Mouse (Mus musculus) testis, postnatal 10 days (tissue): ENCODE results near the gene Gucd1.
"Not testable (repeated sequence)": the region's sequence is repeated elsewhere in the genome, so short reads cannot be mapped to it uniquely, and the experiment has no call there.

Experiments used
- DNase-seq: peaks from one replicate; pipeline ENCODE4 v3.0.0; 2021; ENCODE audit warnings: low spot score

Gucd1 gene

GRCm38 (mm10) chr10:75503692-75504091 lies 14.1 kb downstream of the Gucd1 start:
- no peak for DNase-seq

GRCm38 (mm10) chr10:75501641-75502040 lies 16.1 kb downstream of the Gucd1 start:
- DNase-seq = no peak

GRCm38 (mm10) chr10:75500345-75500744 lies 17.4 kb downstream of the Gucd1 start:
- no peak for DNase-seq

GRCm38 (mm10) chr10:75499791-75500190 lies 18.0 kb downstream of the Gucd1 start:
- DNase-seq = no peak

DNA sequence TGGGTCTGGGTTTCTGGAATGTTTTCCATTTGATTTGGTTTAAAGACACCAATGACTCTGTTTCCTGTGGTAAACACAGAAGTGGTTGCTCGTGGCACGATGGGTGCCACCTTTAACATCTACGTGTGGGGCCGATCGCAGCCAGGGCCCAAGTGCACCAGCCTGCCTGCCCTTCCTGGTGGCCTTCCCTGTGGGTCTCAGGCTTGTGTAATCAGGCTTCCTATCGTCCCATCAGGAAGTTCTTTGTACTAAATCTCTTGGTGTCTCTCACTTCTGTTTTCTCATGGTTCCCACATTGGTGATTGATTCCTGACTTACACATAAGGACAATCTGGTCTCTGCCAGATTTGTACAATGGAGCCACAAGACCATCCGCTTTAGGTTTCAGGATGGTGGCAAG lies 18.6 kb downstream of the Gucd1 start:
- DNase-seq = not testable (repeated sequence)

DNA sequence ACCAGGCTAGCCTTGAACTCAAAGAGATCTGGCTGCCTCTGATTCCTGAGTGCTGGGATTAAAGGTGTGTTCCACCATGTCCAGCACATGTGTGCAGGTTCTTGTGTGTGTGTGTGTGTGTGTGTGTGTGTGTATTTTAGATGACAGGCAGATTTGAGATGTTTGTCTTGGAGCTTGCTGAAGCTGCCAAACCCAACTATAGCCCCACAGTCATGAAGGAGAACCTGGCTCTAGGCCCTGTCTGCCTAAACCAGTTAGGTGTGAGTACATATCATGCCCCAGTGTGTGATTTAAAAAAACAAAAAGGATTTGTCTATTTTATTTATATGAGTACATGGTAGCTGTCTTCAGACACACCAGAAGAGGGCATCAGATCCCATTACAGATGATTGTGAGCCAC lies 21.9 kb downstream of the Gucd1 start:
- no peak for DNase-seq

DNA sequence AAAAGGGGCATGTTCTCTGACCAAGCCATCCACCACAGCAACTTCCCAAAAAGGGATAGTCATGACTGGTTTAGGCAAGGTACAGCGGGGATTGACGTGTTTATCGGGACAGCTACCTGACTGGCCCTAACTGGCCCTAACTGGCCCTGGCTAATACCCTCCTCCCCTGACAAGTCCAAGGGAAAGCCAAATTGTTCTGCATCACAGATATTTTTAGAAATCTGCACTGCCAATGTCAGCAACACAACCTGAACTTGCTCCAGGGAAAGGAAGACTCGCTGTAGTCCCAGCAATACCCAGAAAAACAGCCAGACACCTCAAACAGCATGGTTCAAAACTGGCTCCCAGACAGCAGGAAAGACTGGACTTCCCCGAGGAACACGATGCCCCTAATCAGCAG lies 22.5 kb downstream of the Gucd1 start:
- DNase-seq = no peak

DNA sequence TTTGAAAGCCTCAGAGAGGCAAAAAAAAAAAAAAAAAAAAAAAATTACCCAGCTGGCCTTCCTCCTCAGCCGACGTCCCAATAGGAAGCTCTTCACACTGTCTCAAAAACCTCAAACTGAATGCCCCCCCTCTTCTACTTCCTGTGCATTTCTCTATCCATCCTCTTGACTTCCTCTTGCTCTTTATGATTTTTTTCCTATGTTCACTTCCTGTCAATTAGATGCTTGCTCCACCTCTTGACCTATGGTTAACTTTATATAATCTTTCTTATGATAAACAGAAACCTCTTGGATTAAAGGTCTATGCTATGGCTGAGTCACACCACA lies 25.9 kb downstream of the Gucd1 start:
- no peak for DNase-seq

- no peak for DNase-seq
Measured at GRCm38 (mm10) chr10:75491234-75491935, 26.4 kb downstream of the Gucd1 start.

- DNase-seq = no peak
Measured at GRCm38 (mm10) chr10:75490731-75491130, 27.0 kb downstream of the Gucd1 start.

GRCm38 (mm10) chr10:75489522-75489921 lies 28.2 kb downstream of the Gucd1 start:
- DNase-seq = no peak

DNA sequence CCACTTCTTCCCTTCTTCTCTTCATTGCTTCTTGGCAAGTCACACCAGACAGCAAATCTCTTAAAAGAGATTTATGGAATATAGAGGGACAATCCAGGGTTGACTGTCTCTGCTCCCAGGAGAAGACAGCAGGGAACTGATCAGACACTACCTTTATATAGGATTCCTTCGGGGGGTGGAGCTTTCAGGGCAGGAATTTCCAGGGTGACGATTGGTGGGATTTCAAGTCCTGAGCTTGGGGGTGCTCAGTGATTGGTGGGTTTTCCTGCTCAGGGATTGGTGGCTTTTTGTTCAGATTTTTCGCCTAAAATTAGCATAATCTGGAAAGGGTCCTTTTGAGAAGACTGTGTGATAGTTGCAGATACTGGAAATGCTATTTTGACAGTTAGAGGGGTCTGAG lies 30.6 kb downstream of the Gucd1 start:
- no peak for DNase-seq

DNA sequence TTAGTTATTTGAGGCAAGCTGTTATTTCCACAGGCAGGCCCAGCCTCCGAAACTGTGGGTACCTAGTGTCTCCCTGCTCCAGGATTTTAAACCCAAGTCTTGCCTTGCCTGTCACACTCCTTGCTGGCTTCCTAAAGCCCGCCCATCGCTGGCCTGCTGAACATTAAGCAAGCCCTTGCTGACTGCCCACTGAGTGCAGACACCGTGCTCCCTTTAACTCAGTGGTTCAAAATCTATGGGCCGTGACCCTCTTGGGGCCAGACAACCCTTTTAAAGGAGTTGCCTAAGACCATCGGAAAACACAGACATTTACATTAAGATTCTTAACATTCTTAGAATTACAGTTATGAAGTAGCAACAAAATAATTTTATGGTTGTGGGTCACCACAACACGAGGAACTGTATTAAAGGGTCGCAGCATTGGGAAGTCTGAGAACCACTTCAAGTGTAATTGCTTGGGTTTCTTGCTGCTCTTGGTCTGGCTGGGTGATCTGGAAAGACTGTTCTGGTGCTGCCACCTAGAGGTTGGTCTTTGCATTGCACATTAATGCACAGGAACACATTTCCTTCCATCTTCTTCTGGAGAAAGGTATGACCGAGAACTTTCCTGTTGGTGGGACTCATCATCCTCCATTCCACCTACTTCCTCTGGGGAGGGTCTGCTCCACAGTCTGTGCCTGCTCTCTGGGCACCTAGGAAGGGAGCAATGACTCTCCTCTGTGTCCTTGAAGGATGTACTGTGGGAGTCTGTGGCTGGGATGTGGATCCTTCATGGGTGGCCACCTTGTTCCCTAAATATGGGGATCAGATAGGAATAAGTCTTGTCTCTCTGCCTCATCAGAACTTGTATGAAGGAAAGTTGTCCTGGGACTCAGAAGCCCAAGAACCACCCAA lies 31.4 kb downstream of the Gucd1 start:
- DNase-seq = peak; percentile 89

DNA sequence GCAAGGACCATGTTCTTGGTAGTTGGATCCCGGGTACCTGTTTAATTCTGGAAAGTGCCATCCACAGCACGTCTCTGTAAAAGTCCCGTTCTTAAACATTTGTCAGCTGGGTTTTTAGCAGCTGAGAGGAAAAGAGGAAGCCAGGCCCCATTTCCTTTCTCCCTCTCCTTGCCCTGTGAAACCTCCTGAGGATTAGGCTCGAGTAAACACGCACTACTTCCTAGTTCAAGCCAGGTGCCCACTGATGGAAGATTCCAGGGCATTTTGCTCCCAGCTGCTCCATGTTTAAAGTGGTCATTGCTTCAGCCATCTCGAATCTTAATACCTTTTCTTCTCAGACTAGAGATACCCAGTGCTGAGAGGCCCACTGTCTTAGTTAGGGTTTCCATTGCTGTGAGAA lies 33.0 kb downstream of the Gucd1 start:
- no peak for DNase-seq

GRCm38 (mm10) chr10:75484066-75484465 lies 33.7 kb downstream of the Gucd1 start:
- no peak for DNase-seq

DNA sequence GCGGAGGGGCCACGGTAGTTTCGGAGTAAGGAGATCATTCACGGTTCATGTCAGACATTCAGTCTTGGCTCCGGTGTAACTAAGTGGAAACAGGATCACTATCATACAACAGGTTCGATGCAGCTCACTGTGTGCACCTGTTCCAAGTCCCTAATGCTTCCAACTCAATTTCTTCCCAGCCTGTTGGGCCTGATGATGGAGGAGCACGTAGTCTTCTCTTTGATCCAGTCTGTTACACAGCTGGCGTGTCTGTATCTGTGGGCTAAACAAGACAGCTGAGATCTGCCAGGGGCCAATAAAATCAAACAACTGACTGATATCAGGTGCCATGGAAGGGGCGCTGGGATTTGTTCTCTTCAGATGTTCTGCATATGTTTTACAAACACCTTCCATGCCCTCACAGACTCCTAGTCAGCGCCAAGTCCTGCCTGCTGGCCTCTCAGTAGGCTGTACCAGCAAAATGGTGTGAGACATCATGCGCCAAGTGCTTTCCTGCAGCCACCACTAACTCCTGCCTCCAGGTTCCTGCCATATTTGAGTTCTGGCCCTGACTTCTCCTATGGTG lies 34.8 kb downstream of the Gucd1 start:
- no peak for DNase-seq

GRCm38 (mm10) chr10:75482271-75482670 lies 35.5 kb downstream of the Gucd1 start:
- no peak for DNase-seq

DNA sequence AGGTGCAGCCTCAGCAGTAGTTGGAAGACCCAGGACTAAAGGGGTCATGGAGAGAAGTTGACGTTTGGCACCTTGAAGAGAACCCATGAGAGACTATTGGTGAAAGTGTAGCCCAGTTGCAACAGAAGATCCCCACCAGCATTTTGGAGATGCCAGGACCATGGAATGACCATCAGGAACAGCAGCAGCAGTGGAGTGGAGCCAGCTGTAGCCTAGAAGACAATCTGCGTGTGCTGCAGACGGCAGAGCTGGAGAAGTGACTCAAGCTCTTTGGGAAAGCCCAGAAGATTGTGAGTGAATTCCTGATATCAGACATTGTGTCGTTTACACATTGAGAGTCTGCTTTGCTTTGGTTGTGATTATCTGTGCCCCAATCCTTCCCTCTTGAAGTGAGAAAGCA lies 36.1 kb downstream of the Gucd1 start:
- no peak for DNase-seq

DNA sequence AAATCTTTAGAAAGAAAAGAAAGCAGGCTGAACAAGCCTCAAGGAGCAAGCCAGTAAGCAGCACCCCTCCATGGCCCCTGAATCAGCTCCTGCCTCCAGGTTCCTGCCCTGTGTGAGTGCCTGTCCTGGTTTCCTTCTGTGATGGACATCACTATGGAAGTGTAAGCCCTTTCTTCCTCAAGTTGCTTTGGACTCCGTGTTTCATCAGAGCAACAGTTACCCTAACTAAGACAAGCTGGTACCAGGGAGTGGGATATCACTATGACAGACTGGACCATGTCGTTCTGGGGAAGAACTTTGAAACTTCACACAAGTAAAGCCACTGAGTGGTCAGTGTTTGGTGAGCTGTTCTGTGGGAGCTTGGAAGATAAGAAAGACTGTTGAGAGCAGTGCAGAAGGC lies 37.8 kb downstream of the Gucd1 start:
- DNase-seq = no peak

DNA sequence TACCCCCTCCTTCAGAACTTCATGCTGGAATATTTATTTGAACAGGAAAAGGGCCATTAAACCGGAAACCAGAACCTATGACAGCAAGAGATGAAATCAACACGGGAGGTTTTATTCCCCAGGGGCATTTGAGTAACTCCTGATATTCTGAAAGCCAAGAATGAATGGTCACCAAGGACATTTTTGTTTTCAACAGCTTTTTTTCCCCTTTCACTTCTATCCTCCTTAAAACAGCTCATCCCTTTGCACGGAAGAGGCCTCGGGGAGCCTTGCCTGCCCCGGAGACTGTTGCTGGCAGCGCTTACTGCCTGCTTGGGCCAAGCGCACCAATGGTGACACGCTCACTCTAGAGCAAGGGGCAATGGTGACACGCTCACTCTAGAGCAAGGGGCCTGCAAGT lies 40.7 kb downstream of the Gucd1 start:
- no peak for DNase-seq

- not testable (repeated sequence) for DNase-seq
Measured at GRCm38 (mm10) chr10:75475139-75475850, 42.5 kb downstream of the Gucd1 start.

DNA sequence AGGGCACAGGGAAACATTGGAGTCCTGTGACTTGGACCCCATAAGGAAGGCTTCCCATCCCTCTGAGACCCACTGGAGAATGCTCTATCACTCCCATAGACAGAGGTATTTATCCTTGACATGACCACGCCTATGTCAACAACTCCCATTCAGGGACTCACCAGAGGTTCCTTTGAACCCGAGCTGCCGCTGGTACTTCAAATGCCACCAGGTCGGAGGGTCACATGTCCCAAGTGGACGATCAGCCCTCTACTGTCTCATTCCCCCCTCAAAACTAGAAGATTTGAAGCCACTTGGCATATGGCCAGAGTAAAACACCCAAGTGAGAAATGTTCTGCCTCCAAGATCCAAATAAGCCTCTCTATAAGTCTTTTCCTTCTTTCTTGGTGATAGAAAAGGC lies 43.2 kb downstream of the Gucd1 start:
- no peak for DNase-seq

DNA sequence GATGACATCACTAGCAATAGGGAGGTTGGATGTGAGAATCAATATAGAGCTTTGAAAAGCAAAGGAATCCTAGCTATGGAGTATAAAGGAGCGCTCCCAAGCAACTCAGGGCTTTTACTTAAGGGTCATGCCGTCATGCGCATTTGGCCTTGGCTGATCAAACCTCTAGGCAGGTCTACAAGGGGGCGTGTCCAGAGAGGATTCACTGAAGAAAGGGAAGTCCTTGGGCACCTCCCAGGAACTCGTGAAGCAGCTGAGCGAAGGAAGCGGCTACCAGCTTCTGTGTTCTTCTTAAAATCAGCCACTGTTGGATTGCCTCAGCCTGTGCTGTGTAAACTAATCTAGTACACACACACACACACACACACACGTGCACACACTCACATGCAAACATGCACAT lies 44.4 kb downstream of the Gucd1 start:
- no peak for DNase-seq
